Mouse (Mus musculus) erythroblast, embryonic 14.5 days (primary cell): ENCODE results near the gene Cort.

Experiments
- GATA1 ChIP-seq: IDR thresholded peaks from 2 replicates; pipeline ENCODE4 v1.6.1; 2012; ENCODE audit warnings: low read length, inconsistent platforms, mixed read lengths
- TAL1 ChIP-seq: IDR thresholded peaks from 3 replicates; pipeline ENCODE4 v1.6.1; 2012; ENCODE audit warnings: low read length, inconsistent platforms, mixed read lengths

GRCm38 (mm10) chr4:149166215-149166946, 39.8 kb upstream of the Cort start, which contains the start of gene Pgd:
- TF ChIP-seq TAL1 (no peak), GATA1 (no peak)
